Mouse (Mus musculus): ENCODE measurements around the gene Chuk. TPM values are rescaled to one million over a fixed set of nuclear protein-coding genes. Genes with fewer than 3 reads are reported as not detected.
"Not testable (repeated sequence)": the region's sequence is repeated elsewhere in the genome, so short reads cannot be mapped to it uniquely, and the experiment has no call there.

Gene Chuk
- total RNA-seq (2021), result 10 to 100 TPM; 33.4 to 60.7 TPM

DNA sequence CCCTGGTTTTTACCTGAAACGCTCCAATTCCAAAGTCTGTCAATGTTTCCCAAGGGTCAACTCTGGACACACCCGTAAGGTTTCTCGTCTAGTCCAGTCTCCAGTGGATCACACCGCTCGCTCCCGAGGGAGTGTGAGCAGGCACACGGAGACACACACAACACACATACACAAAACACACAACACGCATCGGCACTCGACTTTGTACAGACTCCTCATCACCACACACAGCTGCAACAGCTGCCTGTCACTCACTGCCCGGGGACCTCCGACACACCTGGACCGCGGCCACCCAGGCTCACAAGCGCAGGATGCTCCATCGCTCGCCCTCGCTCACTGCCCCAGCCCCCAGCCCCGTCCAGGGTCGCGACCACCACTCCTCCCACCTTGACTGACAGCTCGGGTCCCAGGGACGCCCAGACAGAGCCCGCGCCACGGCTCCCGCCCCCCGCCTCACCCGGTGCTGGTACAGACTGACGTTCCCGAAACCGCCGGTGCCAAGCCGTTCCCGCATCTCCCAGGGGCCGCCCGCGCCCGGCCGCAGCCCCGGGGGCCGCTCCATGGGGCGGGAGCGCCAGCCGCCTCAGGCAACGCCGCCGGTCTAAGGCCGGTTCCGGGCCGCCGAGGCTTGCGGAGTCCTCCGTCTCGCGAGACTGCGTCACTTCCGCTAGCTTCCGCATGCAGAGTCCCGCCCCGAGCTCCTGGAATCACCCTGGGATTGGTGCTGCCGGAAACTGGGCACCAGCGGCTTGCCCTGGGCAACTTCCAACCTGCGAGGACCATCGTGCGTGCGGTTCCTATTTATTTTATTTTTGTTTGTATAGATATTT is at the start of gene Chuk:
TSS of gene Chuk (minus strand) at position 650 of the 830 bp plus-strand sequence.
- intact Hi-C loops (cut with DNase I), result no loop called here
- DNase-seq (ENCODE audit: low spot score in 2 of 2), result peak; percentile 92 to 95

DNA sequence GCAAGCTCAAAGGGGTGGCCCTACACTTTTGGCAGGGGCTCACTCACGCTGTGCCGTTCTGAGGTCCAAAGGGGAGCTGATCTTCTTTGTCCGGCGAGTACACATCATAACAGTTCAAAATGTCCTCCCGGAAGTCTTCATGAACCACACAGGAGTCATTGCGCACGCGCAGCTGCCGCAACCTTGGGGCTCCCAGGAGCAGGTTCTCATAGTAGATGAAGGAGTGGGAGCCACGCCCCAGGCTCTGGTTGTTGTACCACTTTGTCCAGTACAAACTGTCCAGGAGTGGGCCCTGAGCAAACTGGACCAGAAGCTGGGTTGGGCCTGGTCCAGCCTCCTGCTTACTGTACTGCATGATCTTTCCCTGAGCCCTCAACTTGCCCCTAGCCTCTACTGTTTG is 49.7 kb upstream of the Chuk start:
- intact Hi-C loops (cut with DNase I), result no loop called here
- DNase-seq (ENCODE audit: low spot score in 2 of 2), result no peak

DNA sequence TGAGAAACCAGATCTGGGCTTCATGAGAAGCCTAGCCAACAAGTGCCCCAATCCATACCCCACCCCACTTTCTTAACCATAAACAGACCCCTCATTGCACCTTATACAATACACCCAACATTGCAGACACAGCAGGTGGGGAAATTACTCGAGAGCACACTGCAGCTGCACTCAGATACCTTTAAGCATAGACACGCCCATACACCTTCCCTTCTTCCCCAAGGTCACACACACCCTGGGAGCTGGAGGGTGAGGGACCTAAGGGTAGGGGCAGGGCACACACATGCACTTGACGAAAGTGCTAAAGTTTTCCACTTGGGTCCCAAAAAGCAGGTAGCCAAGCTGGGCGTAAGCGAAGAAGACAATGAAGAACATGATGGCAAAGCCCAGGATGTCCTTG is 46.5 kb upstream of the Chuk start:
- no peak for DNase-seq (ENCODE audit: low spot score in 2 of 2)
- intact Hi-C loops (cut with DNase I), result no loop called here

DNA sequence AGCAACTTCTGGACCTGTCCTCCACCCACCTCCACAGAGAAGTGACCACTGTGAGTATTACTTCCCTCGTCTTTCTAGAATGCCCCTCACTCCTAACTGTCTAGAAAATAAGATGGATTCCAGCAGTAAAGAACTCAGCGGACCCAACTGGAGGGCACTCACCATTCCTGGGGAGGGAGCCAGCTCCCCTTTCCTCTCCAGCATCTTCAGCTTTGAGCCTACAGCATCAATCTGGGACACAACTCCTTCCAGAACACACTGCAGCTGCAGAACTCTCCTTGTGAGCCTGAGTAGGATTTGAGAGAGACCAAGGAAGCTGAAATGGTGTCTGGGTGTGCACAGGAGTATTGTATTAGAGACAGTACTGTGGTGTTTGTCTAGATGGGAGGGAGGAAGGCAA is 41.7 kb upstream of the Chuk start:
- intact Hi-C loops (cut with DNase I), result loop anchor here (10.0 kb wide), 1 partner anchor 394 kb away; the partner anchor contains the start of genes Cox15 and Cutc
- no peak for DNase-seq (ENCODE audit: low spot score in 2 of 2)

- no peak for DNase-seq (ENCODE audit: low spot score in 2 of 2)
- intact Hi-C loops (cut with DNase I), result loop anchor here (10.0 kb wide), 1 partner anchor 394 kb away; the partner anchor contains the start of genes Cox15 and Cutc
Observed at GRCm38 (mm10) chr19:44148345-44148744, 41.1 kb upstream of the Chuk start.

- no peak for DNase-seq (ENCODE audit: low spot score in 2 of 2)
- intact Hi-C loops (cut with DNase I), result loop anchor here (1.0 to 10.0 kb wide), 2 partner anchors 147 to 392 kb away; partner anchors contain the start of genes Cox15 and Cutc
Observed at GRCm38 (mm10) chr19:44146951-44147350, 39.7 kb upstream of the Chuk start.

DNA sequence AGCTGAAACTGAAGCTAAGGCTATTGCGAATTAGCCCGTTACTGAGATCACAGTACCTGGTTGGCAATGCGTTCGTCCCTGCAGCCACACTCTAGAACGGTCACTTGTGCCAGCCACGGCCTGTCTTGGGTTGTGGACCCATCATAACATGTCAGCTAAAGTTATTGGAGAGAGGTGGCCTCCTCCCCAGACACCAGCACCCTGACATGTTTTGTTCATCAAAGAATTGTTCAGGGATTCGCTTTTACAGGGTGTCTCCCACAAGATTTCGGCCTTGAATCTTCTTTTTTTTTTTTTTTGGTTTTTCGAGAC is 39.2 kb upstream of the Chuk start:
- DNase-seq (ENCODE audit: low spot score in 2 of 2), result no peak
- intact Hi-C loops (cut with DNase I), result loop anchor here (1.0 to 10.0 kb wide), 2 partner anchors 148 to 392 kb away; partner anchors contain the start of genes Cox15 and Cutc

DNA sequence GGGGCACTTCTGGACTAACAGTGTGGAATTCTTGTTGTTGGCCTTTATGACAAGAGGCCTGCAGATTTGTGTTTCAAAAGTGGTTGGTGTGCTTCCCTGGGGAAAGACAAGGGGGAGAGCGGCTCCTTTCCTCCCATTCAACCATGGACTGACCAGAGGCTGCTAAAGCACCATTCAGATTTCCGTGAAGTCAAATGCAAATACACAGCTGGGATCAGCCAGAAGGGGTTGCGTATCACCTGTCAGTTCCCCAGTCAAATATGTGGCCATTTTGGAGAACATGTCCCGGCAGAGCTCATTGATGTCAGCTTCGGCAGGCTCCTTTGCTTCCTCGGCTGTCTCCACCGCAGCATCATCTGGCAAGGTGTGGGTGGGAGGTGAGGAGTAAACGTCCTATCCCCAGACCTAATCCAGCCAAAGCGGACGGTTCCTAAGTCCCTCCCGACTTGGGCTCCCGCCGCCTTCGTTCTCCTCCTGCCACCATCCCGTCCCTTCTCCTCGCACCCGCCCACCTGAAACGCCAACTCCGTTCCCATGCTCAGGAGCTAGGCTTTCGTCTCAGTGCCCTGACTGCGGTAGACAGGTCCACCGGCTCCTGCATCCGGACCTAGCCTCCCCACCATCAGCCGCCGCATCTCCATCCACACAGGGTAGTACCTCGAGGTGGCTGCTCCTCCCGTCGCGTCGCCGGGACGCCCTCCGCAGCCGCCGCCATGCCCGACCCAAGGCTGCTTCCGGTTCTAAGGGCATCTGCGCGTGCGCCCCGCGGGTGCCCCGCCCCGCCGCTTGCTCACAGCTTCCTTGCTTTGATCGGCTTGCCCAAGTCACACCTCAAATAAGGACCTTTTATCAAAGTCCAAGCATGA is 38.7 kb upstream of the Chuk start, which contains the start of gene Bloc1s2:
TSS of gene Bloc1s2 (minus strand) at position 745 of the 866 bp plus-strand sequence.
- intact Hi-C loops (cut with DNase I), result loop anchor here (1.0 to 10.0 kb wide), 2 partner anchors 148 to 391 kb away; partner anchors contain the start of genes Cox15 and Cutc

GRCm38 (mm10) chr19:44144366-44144765 is 37.1 kb upstream of the Chuk start:
- DNase-seq (ENCODE audit: low spot score in 2 of 2), result no peak
- intact Hi-C loops (cut with DNase I), result loop anchor here (10.0 kb wide), 1 partner anchor 390 kb away; the partner anchor contains the start of genes Cox15 and Cutc

More for the DNA sequence above, 38.7 kb upstream of the Chuk start, which contains the start of gene Bloc1s2:
- DNase-seq (ENCODE audit: low spot score in 2 of 2), result peak; percentile 90 to 92

- DNase-seq (ENCODE audit: low spot score in 2 of 2), result no peak
- intact Hi-C loops (cut with DNase I), result no loop called here
Observed at GRCm38 (mm10) chr19:44135960-44136485, 28.7 kb upstream of the Chuk start.

DNA sequence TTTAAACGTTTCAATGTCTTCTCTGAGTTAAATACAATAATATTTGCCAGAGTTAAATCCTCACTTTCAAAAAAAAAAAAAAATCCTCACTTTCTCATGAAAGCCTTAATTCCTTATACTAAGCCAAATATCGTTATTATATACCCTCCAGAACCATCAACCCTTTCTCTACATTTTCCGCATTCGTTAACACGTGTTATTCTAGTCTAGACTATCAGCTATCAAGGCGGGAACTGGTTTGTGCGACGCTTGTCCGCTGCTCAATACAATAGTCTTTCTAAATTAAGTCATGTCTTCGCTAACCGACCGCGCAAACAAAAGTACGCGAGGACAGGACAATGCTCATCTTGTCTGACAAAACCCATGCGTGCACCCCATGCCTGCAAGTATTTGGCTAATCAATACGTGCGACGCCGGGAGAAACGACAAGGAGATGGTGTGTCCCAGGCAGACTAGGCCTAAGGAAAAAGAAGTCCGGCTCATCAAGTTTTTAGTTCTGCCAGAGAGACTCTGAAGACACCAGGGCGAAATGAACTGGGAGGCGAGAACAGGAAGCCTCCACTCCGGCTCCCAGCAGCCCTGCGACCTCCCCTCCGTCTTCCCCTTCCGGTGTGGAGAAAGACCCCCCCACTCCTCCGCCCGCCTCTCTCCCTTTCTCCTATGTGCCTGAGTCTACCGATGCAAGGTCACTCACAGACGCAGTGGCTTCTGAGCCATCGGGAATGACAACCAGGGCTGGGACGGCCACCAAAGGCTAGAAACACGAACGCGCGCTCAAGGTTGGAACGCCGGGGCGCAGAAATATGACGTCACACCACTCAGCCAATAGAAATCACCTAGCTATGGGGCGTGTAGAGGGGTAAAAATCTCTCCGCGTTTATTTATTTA is 28.0 kb upstream of the Chuk start, which contains the start of gene Cwf19l1:
TSS of gene Cwf19l1 (minus strand) at position 805 of the 888 bp plus-strand sequence.
- intact Hi-C loops (cut with DNase I), result no loop called here
- peak; percentile 85 to 90 for DNase-seq (ENCODE audit: low spot score in 2 of 2)

DNA sequence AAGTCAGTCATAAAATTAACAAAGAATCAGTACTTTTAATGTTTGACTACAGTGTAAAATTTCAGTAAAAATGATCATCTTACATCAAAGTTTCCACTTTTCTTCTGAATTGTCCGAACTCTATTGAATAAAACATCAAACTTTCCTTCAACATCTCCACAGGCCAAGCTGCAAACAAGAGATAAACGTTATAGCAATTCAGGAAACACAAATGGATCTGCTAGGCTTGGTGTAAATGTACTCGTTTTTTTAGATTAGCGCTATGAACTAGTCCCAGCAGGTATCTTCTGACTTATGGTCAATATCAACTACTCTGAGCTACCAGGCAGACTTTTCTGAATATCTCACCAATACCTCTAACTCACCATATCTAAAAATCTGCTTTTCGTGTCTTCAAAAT is 25.6 kb upstream of the Chuk start:
- intact Hi-C loops (cut with DNase I), result no loop called here
- no peak for DNase-seq (ENCODE audit: low spot score in 2 of 2)

DNA sequence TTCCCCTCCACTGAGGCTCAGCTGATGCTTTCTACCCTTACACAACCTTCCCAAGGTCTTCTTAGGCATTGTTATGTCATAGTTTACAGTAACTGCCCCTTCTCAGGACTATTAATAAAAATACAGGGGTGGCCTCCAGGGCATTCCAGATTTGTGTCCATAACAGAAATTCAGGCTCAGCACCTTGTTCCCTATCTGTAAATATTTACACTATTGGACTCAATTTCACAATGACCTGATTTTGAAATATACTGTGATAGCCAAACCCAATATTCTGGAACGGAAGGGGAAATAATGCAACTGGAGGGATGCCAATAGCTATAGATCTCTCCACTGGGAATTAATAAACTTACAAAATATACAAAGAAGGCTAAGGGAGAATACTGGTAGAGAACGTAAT is 21.3 kb upstream of the Chuk start:
- DNase-seq (ENCODE audit: low spot score in 2 of 2), result no peak
- intact Hi-C loops (cut with DNase I), result no loop called here

- intact Hi-C loops (cut with DNase I), result no loop called here
- no peak for DNase-seq (ENCODE audit: low spot score in 2 of 2)
Observed at GRCm38 (mm10) chr19:44127729-44128497, 20.6 kb upstream of the Chuk start.

GRCm38 (mm10) chr19:44121137-44121536 is 13.9 kb upstream of the Chuk start:
- intact Hi-C loops (cut with DNase I), result no loop called here
- no peak for DNase-seq (ENCODE audit: low spot score in 2 of 2)

- intact Hi-C loops (cut with DNase I); DNase-seq (ENCODE audit: low spot score in 2 of 2): not testable (repeated sequence)
Observed at GRCm38 (mm10) chr19:44120686-44121085, 13.4 kb upstream of the Chuk start.

- no peak for DNase-seq (ENCODE audit: low spot score in 2 of 2)
- intact Hi-C loops (cut with DNase I), result no loop called here
Observed at GRCm38 (mm10) chr19:44117793-44118192, 10.5 kb upstream of the Chuk start.

- DNase-seq (ENCODE audit: low spot score in 2 of 2), result no peak
- intact Hi-C loops (cut with DNase I), result no loop called here
Observed at GRCm38 (mm10) chr19:44111706-44112105, 4.4 kb upstream of the Chuk start.
